Mouse (Mus musculus): ENCODE data around the gene Pkig.
"Not testable (repeated sequence)": the region's sequence is repeated elsewhere in the genome, so short reads cannot be mapped to it uniquely, and the experiment has no call there.

Pkig gene

GRCm38 (mm10) chr2:163682344-163682743 is 24.2 kb downstream of the Pkig start:
- no peak for DNase-seq (ENCODE audit: low read depth, low spot score)

- no peak for DNase-seq (ENCODE audit: low read depth, low spot score)
Measured at GRCm38 (mm10) chr2:163685287-163685686, 27.1 kb downstream of the Pkig start.

DNA sequence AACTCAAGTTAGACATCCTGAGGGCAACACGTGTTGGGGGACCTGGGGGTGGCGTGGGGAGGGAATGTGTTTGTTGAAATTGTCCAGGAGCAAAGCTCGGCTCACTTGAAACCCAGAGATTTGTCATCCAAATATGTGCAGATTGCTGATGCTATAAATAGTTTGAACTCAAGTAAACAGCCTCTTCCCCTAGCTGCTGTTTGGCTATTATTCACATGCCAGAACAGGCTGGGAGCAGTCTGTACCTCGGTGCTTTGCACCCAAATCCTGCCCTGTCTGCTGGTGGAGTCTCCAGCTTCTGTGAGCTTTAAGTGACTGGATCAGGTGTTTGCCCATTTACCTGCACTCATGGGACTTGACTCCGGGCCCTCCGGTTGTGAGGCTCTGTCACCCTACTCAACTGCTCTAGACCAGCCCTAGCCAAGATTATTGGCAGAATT is 27.6 kb downstream of the Pkig start:
- no peak for DNase-seq (ENCODE audit: low read depth, low spot score)

GRCm38 (mm10) chr2:163686233-163686632 is 28.0 kb downstream of the Pkig start:
- no peak for DNase-seq (ENCODE audit: low read depth, low spot score)

- no peak for DNase-seq (ENCODE audit: low read depth, low spot score)
Measured at GRCm38 (mm10) chr2:163686886-163687285, 28.7 kb downstream of the Pkig start.

DNA sequence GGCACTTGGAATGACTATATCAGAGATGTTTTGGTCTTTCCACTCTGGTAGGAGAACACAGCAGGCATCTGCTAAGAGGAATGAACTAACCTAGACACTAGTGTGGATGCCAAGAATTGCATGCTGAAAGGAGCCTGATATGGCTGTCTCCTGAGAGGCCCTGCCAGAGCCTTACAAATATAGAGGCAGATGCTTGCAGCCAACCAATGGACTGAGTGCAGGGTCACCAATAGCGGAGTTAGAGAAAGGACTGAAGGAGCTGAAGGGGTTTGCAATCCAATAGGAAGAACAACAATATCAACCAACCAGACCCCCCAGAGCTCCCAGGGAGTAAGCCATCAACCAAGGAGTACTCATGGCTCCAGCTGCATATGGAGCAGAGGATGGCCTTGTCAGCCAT is 30.2 kb downstream of the Pkig start:
- DNase-seq (ENCODE audit: low read depth, low spot score), result not testable (repeated sequence)

GRCm38 (mm10) chr2:163689771-163690170 is 31.6 kb downstream of the Pkig start:
- DNase-seq (ENCODE audit: low read depth, low spot score), result no peak

DNA sequence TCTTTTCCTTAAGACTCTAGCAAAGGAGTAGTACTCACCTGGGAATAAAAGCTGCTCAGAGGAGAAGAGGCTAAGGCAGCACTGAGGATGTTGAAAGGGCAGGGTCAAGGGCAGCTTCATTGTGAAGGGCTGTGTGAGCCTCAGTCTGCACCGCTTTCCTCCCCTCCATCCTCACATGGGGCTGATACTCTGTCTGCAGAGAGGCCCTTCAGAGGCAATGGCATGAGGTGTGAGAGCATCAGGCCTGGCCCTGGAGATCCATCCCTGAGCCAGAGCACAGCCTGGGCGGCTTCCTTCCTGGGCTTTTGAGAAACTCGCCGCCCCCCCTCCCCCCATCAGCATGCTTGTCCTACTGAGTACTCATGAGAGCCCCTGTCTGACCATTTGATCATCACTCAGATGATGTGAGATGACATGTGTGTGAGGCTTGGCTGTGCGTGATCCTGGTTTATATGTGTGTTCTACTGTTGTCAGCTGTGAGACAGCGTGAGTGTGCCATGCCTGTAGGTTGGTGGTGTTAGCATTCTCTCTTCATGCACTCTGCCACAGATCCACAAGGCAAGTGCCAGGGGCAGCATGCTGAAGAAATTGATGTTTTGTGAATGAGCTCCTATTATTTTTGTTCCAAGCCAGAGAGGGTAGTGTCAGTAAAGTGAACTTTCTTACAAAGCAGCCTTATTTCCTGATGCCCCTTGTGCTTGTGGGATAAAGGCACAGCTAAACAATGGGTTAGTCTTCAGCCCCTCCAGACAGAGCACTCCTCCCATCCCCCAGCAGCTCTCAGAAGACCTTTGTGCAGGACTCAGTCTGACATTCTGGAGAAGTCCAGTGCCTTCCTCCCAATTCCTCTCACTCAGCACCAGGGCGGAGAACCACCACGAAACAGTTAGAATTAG is 32.5 kb downstream of the Pkig start:
- no peak for DNase-seq (ENCODE audit: low read depth, low spot score)

DNA sequence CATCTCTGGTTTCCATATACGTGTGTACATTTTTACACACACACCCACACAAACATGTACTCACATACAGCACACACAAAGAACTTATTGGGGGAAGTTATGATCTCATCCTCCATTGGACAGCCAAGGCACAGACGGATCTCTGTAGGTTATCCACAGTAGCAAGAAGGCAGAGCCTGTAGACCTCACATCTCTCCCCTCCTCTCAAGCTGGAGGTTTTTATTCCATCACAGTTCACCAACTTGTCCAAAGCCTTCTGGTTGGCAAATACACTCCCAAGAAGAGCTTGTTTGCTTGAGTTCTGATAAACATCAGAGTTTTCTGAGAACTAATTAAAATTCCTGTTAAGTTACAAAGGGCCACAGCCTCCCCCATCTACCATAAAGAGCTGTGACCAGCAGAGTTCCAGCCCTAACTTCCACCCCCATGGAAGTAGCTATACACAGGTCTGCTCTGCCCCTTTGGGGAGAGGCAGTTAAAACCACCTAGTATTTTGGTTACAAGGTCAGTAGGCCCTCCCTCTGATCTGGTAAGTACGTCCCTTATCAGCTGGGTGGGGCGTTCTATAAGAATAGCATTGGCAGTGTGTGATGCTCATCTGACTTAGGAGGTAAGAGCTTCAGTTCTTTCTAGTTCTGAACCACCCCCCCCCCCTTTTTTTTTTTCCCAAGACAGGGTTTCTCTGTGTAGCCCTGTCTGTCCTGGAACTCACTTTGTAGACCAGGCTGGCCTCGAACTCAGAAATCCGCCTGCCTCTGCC is 33.8 kb downstream of the Pkig start:
- no peak for DNase-seq (ENCODE audit: low read depth, low spot score)

- no peak for DNase-seq (ENCODE audit: low read depth, low spot score)
Measured at GRCm38 (mm10) chr2:163692873-163693612, 34.9 kb downstream of the Pkig start.

DNA sequence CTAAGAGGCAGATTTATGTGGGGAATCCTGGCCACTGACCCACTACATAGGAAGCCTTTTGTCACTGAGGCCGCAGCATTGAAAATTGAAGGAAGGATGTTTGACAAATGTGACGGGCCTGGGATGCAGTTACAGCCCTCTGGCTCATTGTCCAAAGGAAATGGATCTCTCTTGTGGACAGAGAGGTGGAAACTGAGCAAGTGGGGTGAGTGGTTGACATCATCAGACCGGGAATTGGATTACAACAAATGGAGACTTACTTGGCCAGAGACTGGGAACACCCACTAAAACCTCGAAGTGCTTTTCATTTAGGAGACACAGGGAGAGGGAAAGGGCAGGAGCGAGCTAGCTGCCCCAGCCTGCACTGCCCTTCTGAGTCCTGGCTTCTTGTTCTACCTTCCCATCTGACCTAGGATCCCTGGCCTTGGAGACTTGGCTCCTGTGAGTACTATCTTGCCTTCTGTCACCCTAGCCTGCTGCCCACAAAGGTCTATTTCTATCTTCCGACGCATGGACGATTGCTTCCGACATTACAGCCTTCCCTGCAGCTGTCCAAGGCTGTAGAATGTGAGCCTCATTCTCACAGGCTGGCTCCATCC is 35.6 kb downstream of the Pkig start:
- DNase-seq (ENCODE audit: low read depth, low spot score), result no peak

DNA sequence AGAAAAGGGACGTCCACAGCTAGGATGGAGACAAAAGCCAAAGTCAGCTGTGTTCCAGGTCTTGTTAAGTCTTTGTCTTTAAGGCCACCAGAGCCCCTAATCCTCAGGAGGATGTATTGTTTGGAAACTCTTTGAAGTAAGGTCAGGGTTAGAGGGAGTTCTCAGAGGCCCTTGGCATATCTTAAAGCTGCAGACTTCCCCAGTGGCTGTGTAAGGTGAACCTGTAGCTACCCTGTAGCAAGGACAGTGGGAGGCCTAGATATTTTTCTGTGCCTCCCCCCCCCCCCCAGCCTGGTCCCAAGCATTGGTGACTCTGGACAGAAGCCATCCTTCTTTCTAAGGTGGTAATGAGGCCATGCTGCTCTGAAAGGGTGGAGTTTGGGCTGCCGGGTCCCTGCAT is 38.6 kb downstream of the Pkig start:
- DNase-seq (ENCODE audit: low read depth, low spot score), result peak; percentile 20

GRCm38 (mm10) chr2:163697764-163698480 is 39.7 kb downstream of the Pkig start:
- DNase-seq (ENCODE audit: low read depth, low spot score), result no peak

DNA sequence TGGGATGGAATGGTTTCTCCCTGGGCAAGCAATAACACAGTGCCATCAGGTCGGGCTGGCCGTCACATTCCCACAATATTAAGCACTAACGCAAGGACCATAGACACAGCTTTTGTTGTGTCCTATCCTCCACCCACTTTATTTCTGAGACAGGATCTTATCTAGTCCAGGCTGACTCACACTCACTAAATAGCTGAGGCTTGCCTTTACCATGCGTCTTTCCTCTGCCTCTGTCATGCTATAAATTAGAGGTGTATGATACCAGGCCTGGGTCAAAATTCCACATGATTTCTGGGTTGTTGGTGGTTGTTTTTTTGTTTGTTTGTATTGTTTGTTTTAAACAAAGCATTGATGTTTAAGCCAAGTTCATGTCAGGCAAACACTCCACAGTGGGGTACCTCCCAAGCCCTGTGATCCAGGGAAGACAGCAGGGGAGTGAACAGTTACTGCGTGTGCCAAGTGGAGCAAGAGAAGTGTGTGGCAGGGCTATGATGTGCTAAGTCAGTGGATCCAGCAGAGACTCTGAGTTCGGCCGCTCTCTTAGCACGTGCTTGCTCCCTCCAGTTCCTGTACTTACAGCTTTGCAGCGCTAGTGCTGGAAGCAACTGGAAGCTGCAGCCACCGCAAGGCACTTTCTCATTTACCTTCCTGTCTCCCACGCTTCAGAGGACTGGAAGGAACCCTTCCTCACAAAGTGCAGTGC is 41.0 kb downstream of the Pkig start:
- DNase-seq (ENCODE audit: low read depth, low spot score), result no peak

- DNase-seq (ENCODE audit: low read depth, low spot score), result no peak
Measured at GRCm38 (mm10) chr2:163702431-163702830, 44.2 kb downstream of the Pkig start.

- DNase-seq (ENCODE audit: low read depth, low spot score), result no peak
Measured at GRCm38 (mm10) chr2:163702921-163703320, 44.7 kb downstream of the Pkig start.

DNA sequence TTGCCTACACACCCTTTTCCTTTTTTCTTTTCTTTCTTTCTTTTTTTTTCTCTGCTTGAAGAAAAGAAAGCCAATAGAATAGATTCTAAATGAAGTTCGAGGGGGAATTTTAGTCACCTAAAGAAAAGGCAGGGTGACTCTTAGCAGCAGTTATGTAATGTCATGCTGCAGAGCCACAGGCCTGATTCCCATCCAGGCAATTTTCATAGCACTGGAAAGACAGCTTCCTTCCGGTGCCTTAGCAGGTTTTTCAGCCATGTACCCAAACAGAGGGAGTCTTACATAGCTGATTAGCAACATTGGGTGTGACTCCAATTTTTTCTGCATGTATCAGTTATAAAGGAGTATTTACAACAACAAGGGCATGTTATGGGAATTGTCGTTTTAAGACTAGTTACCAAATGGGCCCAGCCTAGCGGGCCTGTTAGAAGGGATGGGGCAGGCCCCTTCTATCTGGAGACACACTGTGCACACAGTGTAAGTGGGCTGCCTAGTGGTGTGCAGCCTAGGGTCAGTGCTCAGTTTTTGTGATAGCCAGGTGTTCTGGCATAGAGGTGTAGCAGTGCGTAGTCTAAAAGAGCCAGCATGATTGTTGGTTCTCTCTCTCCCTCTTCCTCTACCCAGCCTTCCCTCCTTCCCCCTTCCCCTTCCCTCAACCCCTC is 45.5 kb downstream of the Pkig start:
- DNase-seq (ENCODE audit: low read depth, low spot score), result no peak

- no peak for DNase-seq (ENCODE audit: low read depth, low spot score)
Measured at GRCm38 (mm10) chr2:163708321-163708720, 50.1 kb downstream of the Pkig start.

DNA sequence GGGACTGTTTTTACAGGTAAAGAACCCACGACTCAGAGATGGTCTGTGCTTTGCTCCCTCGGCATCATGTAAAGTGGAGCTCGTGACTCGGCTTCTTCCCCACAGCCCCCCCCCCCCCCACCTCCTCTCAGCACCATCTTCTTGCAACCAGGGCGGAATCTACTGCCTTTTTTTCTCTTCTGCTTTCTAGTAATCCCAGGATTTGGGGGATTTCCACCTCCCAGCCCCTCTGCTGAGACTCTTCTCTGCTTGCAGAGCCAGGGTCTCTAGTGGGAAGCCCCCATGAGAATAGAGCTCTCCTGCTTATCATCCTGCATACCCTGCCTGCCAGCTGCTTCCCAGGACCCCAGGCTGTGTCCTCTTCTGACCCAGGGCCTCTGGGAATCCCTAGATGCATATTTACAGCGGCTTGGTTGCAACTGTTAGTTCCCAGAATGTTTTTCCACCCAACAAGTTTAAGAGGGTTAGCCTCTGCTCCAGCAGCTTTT is 50.6 kb downstream of the Pkig start:
- DNase-seq (ENCODE audit: low read depth, low spot score), result no peak

DNA sequence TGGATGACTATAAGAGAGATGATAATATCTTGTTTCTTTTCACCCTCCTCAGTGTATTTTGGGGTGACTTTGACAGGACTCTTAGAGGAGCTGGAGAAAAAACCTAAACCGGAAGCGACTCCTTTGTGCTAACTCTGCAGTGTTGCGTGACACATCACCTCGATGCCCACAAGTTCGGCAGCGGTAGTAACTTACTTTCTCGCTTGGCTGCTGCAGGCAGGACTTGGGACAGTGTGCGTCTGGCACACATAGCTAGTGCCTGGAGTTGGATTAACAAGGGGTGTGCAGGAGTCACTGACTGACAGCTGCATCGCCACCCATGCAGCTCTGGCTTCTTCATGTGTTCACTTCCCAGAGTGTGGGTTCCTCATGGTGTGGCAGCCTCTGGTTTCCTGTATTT is 51.8 kb downstream of the Pkig start:
- DNase-seq (ENCODE audit: low read depth, low spot score), result no peak
